Mouse (Mus musculus) heart, postnatal 25 days (tissue): ENCODE data around the gene Pik3r1. TPM values are rescaled to one million over a fixed set of nuclear protein-coding genes. Genes with fewer than 3 reads are reported as not detected.
A peak's percentile ranks its signal among the peaks of the same experiment; 100 is the strongest.

Source experiments
- DNase-seq: peaks from one replicate; pipeline ENCODE4 v3.0.0; 2022; ENCODE audit warnings: low spot score
- intact Hi-C: fragments of 180-260 bp; cut with DNase I; formaldehyde crosslinking; loops from one replicate; pipeline ENCODE4 v1.15.1; 2025
- total RNA-seq, 2 experiments: library from RNA; stranded (reverse); gene quantifications; 2 replicates each; pipeline ENCODE4 v1.2.3; 2021

Pik3r1 gene
- total RNA-seq, 2 experiments from 2014 or later = 93.6 to 111 TPM

GRCm38 (mm10) chr13:101769955-101770354 lies 1.9 kb upstream of the Pik3r1 start:
- intact Hi-C loops = loop anchor here (5.0 to 10.0 kb wide), 3 partner anchors 38 to 555 kb away; no protein-coding TSS in a partner anchor

GRCm38 (mm10) chr13:101768630-101768991 lies 594 bp upstream of the Pik3r1 start:
- peak; percentile 64 for DNase-seq
- intact Hi-C loops = loop anchor here (5.0 to 10.0 kb wide), 3 partner anchors 36 to 556 kb away; no protein-coding TSS in a partner anchor

More at GRCm38 (mm10) chr13:101769955-101770354, 1.9 kb upstream of the Pik3r1 start:
- DNase-seq = no peak

GRCm38 (mm10) chr13:101767013-101767808 lies 806 bp downstream of the Pik3r1 start:
- intact Hi-C loops = loop anchor here (2.0 to 10.0 kb wide), 4 partner anchors 34 to 558 kb away; no protein-coding TSS in a partner anchor
- DNase-seq = peak; percentile 39

GRCm38 (mm10) chr13:101766605-101767012 lies 1.4 kb downstream of the Pik3r1 start:
- DNase-seq = no peak
- intact Hi-C loops = loop anchor here (2.0 to 10.0 kb wide), 4 partner anchors 34 to 558 kb away; no protein-coding TSS in a partner anchor

- intact Hi-C loops = loop anchor here (2.0 to 10.0 kb wide), 4 partner anchors 34 to 559 kb away; no protein-coding TSS in a partner anchor
- no peak for DNase-seq
These were observed 2.0 kb downstream of the Pik3r1 start for GRCm38 (mm10) chr13:101765976-101766375.

GRCm38 (mm10) chr13:101764111-101764510 lies 3.9 kb downstream of the Pik3r1 start:
- intact Hi-C loops = loop anchor here (10.0 kb wide), 1 partner anchor 561 kb away; no protein-coding TSS in a partner anchor
- no peak for DNase-seq

GRCm38 (mm10) chr13:101763676-101764075 lies 4.3 kb downstream of the Pik3r1 start:
- intact Hi-C loops = loop anchor here (10.0 kb wide), 1 partner anchor 561 kb away; no protein-coding TSS in a partner anchor

GRCm38 (mm10) chr13:101763149-101763548 lies 4.9 kb downstream of the Pik3r1 start:
- intact Hi-C loops = loop anchor here (10.0 kb wide), 1 partner anchor 562 kb away; no protein-coding TSS in a partner anchor
- no peak for DNase-seq

More at GRCm38 (mm10) chr13:101763676-101764075, 4.3 kb downstream of the Pik3r1 start:
- no peak for DNase-seq

- DNase-seq = no peak
These were observed 6.4 kb downstream of the Pik3r1 start for GRCm38 (mm10) chr13:101761617-101762016.

GRCm38 (mm10) chr13:101760953-101761352 lies 7.1 kb downstream of the Pik3r1 start:
- intact Hi-C loops = loop anchor here (10.0 kb wide), 1 partner anchor 564 kb away; no protein-coding TSS in a partner anchor
- DNase-seq = no peak

More at GRCm38 (mm10) chr13:101761617-101762016, 6.4 kb downstream of the Pik3r1 start:
- intact Hi-C loops = loop anchor here (10.0 kb wide), 1 partner anchor 563 kb away; no protein-coding TSS in a partner anchor

- DNase-seq = no peak
- intact Hi-C loops = loop anchor here (10.0 kb wide), 1 partner anchor 565 kb away; no protein-coding TSS in a partner anchor
These were observed 7.9 kb downstream of the Pik3r1 start for GRCm38 (mm10) chr13:101760001-101760687.

- intact Hi-C loops = no loop called here
These were observed 8.6 kb downstream of the Pik3r1 start for GRCm38 (mm10) chr13:101759281-101759871.

GRCm38 (mm10) chr13:101757801-101758422 lies 10.1 kb downstream of the Pik3r1 start:
- no peak for DNase-seq
- intact Hi-C loops = no loop called here

More at GRCm38 (mm10) chr13:101759281-101759871, 8.6 kb downstream of the Pik3r1 start:
- DNase-seq = no peak

- intact Hi-C loops = no loop called here
- no peak for DNase-seq
These were observed 12.8 kb downstream of the Pik3r1 start for GRCm38 (mm10) chr13:101755228-101755627.

GRCm38 (mm10) chr13:101753639-101754038 lies 14.4 kb downstream of the Pik3r1 start:
- no peak for DNase-seq
- intact Hi-C loops = no loop called here

- no peak for DNase-seq
- intact Hi-C loops = no loop called here
These were observed 16.2 kb downstream of the Pik3r1 start for GRCm38 (mm10) chr13:101751816-101752215.

- intact Hi-C loops = no loop called here
- DNase-seq = no peak
These were observed 21.9 kb downstream of the Pik3r1 start for GRCm38 (mm10) chr13:101746012-101746595.

- intact Hi-C loops = no loop called here
- no peak for DNase-seq
These were observed 23.1 kb downstream of the Pik3r1 start for GRCm38 (mm10) chr13:101744943-101745342.

- no peak for DNase-seq
- intact Hi-C loops = no loop called here
These were observed 24.0 kb downstream of the Pik3r1 start for GRCm38 (mm10) chr13:101744053-101744452.
